Mouse (Mus musculus) olfactory bulb, adult 2 months (tissue): ENCODE measurements around the gene Hmg20b.

ENCODE experiments used
- CTCF ChIP-seq: fragments of 200-500 bp; IDR thresholded peaks from 2 replicates; pipeline ENCODE4 v1.5.1; 2012; ENCODE audit warnings: low read depth, mild to moderate bottlenecking, low read length, moderate library complexity; ENCODE audit not compliant: insufficient read depth
- POLR2A ChIP-seq: fragments of 200-500 bp; IDR thresholded peaks from 2 replicates; pipeline ENCODE4 v1.6.1; 2012; ENCODE audit warnings: mild to moderate bottlenecking, low read depth, low read length, moderate library complexity; ENCODE audit not compliant: insufficient read depth

DNA sequence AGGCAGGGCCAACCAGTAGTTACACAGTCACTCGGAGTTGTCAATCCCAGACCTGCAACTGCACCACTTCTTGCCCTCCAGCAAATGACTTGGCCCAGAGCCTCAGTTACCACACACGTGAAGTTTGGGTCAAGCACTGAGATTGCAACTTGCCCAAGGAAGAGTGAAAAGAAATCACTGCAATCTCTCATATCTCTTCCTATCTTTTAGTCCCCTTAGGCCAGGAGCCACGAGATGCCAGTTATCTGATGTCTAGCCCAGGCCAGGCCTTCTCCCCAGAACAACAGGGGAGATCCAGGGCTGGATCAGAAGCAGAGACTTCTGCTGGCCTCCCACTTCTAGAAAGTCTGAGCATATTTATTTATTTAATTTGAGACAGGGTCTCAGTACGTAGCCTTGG lies 5.3 kb upstream of the Hmg20b start:
- no peak for TF ChIP-seq CTCF
- no peak for TF ChIP-seq POLR2A
